Mouse (Mus musculus) testis, adult 2 months (tissue): ENCODE data around the gene Rnf220. TPM values are rescaled to one million over a fixed set of nuclear protein-coding genes. Genes with fewer than 3 reads are reported as not detected.

Source experiments
- H3K27ac ChIP-seq: fragments of 200-500 bp; 2 replicates; pipeline ENCODE4 v1.5.1; 2012; ENCODE audit warnings: low read depth, low read length; ENCODE audit not compliant: control insufficient read depth, insufficient read depth
- H3K27me3 ChIP-seq: fragments of 200-500 bp; 2 replicates; pipeline ENCODE4 v1.6.1; 2012; ENCODE audit warnings: mild to moderate bottlenecking, low read length, moderate library complexity; ENCODE audit not compliant: control insufficient read depth, insufficient read depth
- H3K36me3 ChIP-seq: fragments of 200-500 bp; 2 replicates; pipeline ENCODE4 v1.6.1; 2012; ENCODE audit warnings: mild to moderate bottlenecking, low read length; ENCODE audit not compliant: control insufficient read depth, insufficient read depth
- H3K4me1 ChIP-seq: fragments of 200-500 bp; 2 replicates; pipeline ENCODE4 v1.6.1; 2012; ENCODE audit warnings: low read length; ENCODE audit not compliant: control insufficient read depth, insufficient read depth
- H3K4me3 ChIP-seq: fragments of 200-500 bp; 2 replicates; pipeline ENCODE4 v1.5.1; 2012; ENCODE audit warnings: low read depth, mild to moderate bottlenecking, low read length, moderate library complexity, mixed read lengths; ENCODE audit not compliant: control insufficient read depth
- CTCF ChIP-seq: fragments of 200-500 bp; IDR thresholded peaks from 2 replicates; pipeline ENCODE4 v1.5.1; 2012; ENCODE audit warnings: low read depth, mild to moderate bottlenecking, inconsistent platforms, low read length, moderate library complexity; ENCODE audit not compliant: control insufficient read depth, insufficient read depth, insufficient replicate concordance
- POLR2A ChIP-seq: fragments of 200-500 bp; IDR thresholded peaks from 2 replicates; pipeline ENCODE4 v1.6.1; 2012; ENCODE audit warnings: low read depth, mild to moderate bottlenecking, inconsistent platforms, low read length, moderate library complexity; ENCODE audit not compliant: control insufficient read depth
- polyA plus RNA-seq: library from polyadenylated mRNA; depleted of rRNA; stranded (reverse); fragments of >200 nt; gene quantifications from 2 replicates; pipeline ENCODE4 v1.2.3, GENCODE M21; 2012

Rnf220 gene
- polyA plus RNA-seq, 1 experiment: 146 TPM

DNA sequence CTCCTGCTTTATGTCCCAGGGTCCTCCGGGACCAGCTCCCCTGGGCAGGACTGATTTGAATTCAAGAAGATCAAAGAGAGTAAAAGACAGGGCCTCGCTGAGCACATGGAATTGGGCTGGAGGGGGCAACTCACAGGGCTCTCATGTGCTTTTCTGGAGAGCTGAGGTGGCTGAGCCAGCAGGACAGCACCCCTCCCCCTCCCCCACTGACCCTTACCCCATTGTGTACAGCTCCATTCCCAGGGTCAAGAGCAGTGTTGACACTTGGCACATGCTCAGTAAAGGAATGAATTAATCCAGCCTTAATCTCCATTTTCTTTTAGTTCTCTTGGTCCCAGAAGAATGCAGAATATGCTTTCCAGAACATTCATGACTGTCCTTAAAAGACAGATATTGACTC lies 125.0 kb downstream of the Rnf220 start:
- peak overlapping the region; percentile 78; the same call in 1 of the 2 replicates for H3K4me3 ChIP-seq
- TF ChIP-seq CTCF (no peak), POLR2A (no peak)
- H3K36me3 ChIP-seq: no peaks in the 10 kb centered on the region
- peaks cover 7% of the 10 kb centered on the region; the same call in 1 of the 2 replicates for H3K4me1 ChIP-seq
- H3K27ac ChIP-seq: no peak overlapping the region
- no peaks in the 10 kb centered on the region for H3K27me3 ChIP-seq

DNA sequence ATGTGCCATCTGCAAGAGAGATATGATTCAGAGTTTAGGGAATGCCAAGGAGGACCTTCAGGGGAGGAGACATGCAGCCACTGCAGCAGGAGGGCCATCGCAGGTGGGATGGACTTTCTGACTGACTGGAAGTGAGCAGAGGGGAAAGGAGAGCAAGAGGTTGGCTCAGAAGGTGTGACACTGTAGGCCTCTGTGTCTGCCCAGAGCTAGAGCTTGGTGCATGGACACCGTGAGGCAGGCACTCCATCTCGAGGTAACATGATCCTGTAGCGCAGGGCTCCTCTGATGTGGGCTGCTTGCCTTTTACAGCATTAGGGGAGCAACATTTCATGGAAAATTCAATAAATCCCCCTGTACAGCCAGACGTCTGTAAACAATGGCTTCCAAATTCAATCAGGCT lies 126.5 kb downstream of the Rnf220 start:
- H3K4me1 ChIP-seq: peaks cover 7% of the 10 kb centered on the region; the same call in 1 of the 2 replicates
- TF ChIP-seq CTCF: no peak
- TF ChIP-seq POLR2A: no peak
- H3K27ac ChIP-seq: no peak overlapping the region
- no peak overlapping the region for H3K4me3 ChIP-seq
- H3K36me3 ChIP-seq: no peaks in the 10 kb centered on the region
- H3K27me3 ChIP-seq: no peaks in the 10 kb centered on the region

DNA sequence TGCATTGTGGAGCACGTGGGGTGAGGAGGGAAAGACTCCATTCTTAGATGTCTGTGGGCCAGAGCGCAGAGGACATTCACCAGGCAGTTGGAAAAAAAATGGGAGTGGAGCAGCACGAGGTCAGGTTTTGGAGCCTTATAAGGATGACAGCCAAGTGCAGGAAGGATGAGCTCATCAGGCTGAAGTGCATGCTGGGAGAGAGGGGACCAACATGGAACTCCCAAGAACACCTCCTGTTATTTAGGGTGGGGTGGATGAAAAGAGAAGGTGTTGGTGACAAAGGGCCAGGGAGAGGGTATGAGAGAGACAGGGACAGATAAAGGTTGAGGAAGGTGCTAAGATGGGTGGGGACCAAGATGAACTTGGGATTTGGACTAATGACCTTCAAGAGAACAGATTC lies 127.3 kb downstream of the Rnf220 start:
- H3K36me3 ChIP-seq: no peaks in the 10 kb centered on the region
- H3K27me3 ChIP-seq: no peaks in the 10 kb centered on the region
- H3K4me1 ChIP-seq: peaks cover 7% of the 10 kb centered on the region; the same call in 1 of the 2 replicates
- no peak for TF ChIP-seq CTCF
- no peak for TF ChIP-seq POLR2A
- H3K4me3 ChIP-seq: no peak overlapping the region
- H3K27ac ChIP-seq: no peak overlapping the region

DNA sequence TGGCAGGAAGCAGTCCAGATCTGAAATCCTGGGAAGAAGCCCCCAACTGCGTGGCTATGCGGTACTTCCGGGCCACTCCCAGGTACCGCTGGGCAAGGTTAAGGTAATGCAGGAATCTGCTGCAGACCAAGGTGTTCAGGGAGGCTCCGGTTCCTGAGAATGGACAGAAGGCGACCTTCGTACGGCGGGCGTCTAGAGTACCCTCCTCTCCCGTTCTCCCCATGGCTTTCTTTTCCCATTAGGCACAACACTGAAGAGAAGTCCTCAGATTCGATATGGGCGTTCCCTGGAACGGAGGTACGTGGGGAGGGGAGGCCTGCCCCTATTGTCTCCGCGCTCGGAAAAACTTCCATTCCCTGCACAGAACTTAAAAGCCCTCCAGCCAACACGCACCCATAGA lies 129.5 kb downstream of the Rnf220 start:
- peaks cover 7% of the 10 kb centered on the region; the same call in 1 of the 2 replicates for H3K4me1 ChIP-seq
- peak overlapping the region; percentile 67 for H3K4me3 ChIP-seq
- no peaks in the 10 kb centered on the region for H3K27me3 ChIP-seq
- no peaks in the 10 kb centered on the region for H3K36me3 ChIP-seq
- H3K27ac ChIP-seq: no peak overlapping the region
- TF ChIP-seq POLR2A: no peak; the same call in 1 of the 2 replicates

DNA sequence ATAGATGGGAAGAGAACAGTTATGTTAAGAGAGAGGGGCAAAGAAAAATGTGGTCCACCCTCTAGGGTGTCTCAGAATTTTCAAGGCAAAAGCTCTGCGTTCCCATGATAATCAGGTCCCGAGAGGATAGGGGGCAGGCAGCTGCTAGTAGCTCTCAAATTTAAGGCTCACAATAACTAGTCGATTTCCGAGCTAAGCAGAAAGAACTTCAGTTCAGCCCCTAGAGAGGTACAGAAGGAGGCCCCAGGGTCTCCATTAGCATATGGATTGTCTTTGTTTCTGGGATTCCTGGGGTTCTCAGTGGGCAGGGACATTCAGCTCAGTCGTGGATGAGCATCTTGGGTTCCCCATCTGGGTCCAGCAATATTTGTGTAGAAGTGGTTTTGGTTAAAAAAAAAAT lies 134.8 kb downstream of the Rnf220 start:
- H3K27ac ChIP-seq: no peak overlapping the region
- H3K4me3 ChIP-seq: no peak overlapping the region
- no peak for TF ChIP-seq CTCF
- TF ChIP-seq POLR2A: no peak
- H3K36me3 ChIP-seq: no peaks in the 10 kb centered on the region
- no peaks in the 10 kb centered on the region for H3K27me3 ChIP-seq
- H3K4me1 ChIP-seq: peaks cover under 1% of the 10 kb centered on the region; the same call in 1 of the 2 replicates

DNA sequence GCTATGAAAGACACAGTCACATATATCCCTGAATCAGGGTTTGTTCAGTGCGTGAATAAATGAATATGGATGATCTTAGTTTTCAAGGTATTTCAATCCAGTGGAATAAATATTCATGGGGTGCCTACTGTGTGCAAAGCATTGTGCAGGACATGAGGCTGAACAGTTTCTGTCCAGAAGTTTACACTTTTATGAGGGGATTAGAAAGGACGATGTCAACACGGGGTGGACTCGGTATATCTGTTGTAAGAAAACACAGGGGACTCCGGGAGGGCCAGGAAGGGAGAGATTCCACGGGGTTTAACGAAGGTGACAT lies 135.3 kb downstream of the Rnf220 start:
- TF ChIP-seq CTCF (no peak), POLR2A (no peak)
- Histone ChIP-seq H3K4me1 (no peaks in the 10 kb centered on the region), H3K4me3 (no peak overlapping the region), H3K36me3 (no peaks in the 10 kb centered on the region), H3K27ac (no peak overlapping the region), H3K27me3 (no peaks in the 10 kb centered on the region)

DNA sequence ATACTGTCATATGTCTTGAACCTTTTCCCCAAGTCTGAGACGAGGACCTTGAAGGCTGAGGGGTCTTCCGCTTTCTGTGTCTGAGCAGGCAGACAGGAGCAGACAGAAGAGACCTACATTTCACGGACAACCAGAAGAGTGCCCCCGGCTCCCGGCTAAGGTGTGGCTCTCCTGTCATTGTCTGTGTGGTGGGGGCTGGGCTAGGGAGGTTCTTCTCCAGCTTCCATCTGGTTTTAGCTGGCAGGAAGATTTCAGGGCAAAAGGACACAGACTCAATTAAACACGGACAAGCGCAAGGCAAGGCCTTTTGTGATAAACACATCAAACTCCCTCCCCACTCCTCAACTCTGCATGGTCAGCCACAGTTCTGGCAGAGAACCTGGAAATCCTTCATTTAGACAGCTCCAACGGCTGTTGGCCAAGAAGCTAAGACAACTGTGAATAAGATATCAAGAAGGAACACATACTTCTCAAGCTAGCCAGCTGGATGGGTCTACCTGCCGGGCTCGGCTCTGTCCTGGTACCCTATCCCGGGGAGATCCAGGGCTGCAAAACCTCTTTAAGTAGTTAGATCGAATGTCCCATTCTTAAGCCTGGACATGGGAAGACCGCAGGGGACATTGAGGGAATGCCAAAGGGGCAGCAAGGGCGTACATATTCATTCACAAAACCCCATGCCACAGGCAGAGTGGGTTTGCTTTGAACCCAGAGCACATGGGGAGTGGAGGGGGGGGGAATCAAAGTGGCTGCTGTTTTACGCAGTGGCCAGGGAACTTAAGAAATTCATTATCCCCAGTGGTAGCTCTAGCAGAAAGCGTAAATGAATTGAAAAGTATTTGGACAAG lies 135.9 kb downstream of the Rnf220 start:
- TF ChIP-seq POLR2A (no peak), CTCF (no peak)
- no peak overlapping the region for H3K27ac ChIP-seq
- no peaks in the 10 kb centered on the region for H3K36me3 ChIP-seq
- H3K27me3 ChIP-seq: no peaks in the 10 kb centered on the region
- H3K4me3 ChIP-seq: no peak overlapping the region
- no peaks in the 10 kb centered on the region for H3K4me1 ChIP-seq
